Mouse (Mus musculus): Measurements from ENCODE around the gene Ccdc93. TPM values are rescaled to one million over a fixed set of nuclear protein-coding genes. Genes with fewer than 3 reads are reported as not detected.

Ccdc93 gene
- polyA plus RNA-seq, 2 experiments, result 2.4 to 2.7 TPM

- no peaks in the 10 kb centered on the region for H3K27me3 ChIP-seq (ENCODE audit: control insufficient read depth, insufficient read depth, low read length)
- no peak overlapping the region for H3K27ac ChIP-seq
- DNase-seq (ENCODE audit: low read depth in 3 of 3, low spot score in 3 of 3) (no peak), ATAC-seq (ENCODE audit: insufficient read depth) (no peak)
- no peaks in the 10 kb centered on the region for H3K36me3 ChIP-seq (replicated peaks; ENCODE audit: control insufficient read depth, insufficient read depth, low read depth)
- no peaks in the 10 kb centered on the region for H3K9me3 ChIP-seq (ENCODE audit: control insufficient read depth, low read length)
- WGBS (ENCODE audit: insufficient replicate concordance), result 69% methylated on average over 7 of the region's 7 CpGs
- no peak overlapping the region for H3K4me2 ChIP-seq (ENCODE audit: low read depth)
- H3K4me1 ChIP-seq (replicated peaks; ENCODE audit: control insufficient read depth in 2 of 2, insufficient read depth in 2 of 2, low read length in 1 of 2), result no peaks in the 10 kb centered on the region
- TF ChIP-seq CTCF (IDR thresholded peaks at IDR 0.05; ENCODE audit: low read depth), result no peak
- no peak for TF ChIP-seq EP300 (IDR thresholded peaks at IDR 0.05; ENCODE audit: low read depth)
- H3K4me3 ChIP-seq (ENCODE audit: insufficient read depth in 1 of 2, low read depth in 2 of 2, low read length in 2 of 2), result no peak overlapping the region
- no peak overlapping the region for H3K9ac ChIP-seq (replicated peaks)
Measured at GRCm38 (mm10) chr1:121463806-121464205, 33.0 kb downstream of the Ccdc93 start.

GRCm38 (mm10) chr1:121466276-121466675, 35.4 kb downstream of the Ccdc93 start:
- H3K27ac ChIP-seq, result no peak overlapping the region
- DNase-seq (ENCODE audit: low read depth in 3 of 3, low spot score in 3 of 3), result no peak
- no peaks in the 10 kb centered on the region for H3K27me3 ChIP-seq (ENCODE audit: control insufficient read depth, insufficient read depth, low read length)
- H3K9ac ChIP-seq (replicated peaks), result no peak overlapping the region
- no peak overlapping the region for H3K4me3 ChIP-seq (ENCODE audit: insufficient read depth in 1 of 2, low read depth in 2 of 2, low read length in 2 of 2)
- TF ChIP-seq CTCF (IDR thresholded peaks at IDR 0.05; ENCODE audit: low read depth) (no peak), EP300 (IDR thresholded peaks at IDR 0.05; ENCODE audit: low read depth) (no peak)
- H3K36me3 ChIP-seq (replicated peaks; ENCODE audit: control insufficient read depth, insufficient read depth, low read depth), result no peaks in the 10 kb centered on the region
- H3K9me3 ChIP-seq (ENCODE audit: control insufficient read depth, low read length), result no peaks in the 10 kb centered on the region
- no peak overlapping the region for H3K4me2 ChIP-seq (ENCODE audit: low read depth)
- 68% methylated on average over 3 of the region's 3 CpGs for WGBS (ENCODE audit: insufficient replicate concordance)
- no peaks in the 10 kb centered on the region for H3K4me1 ChIP-seq (replicated peaks; ENCODE audit: control insufficient read depth in 2 of 2, insufficient read depth in 2 of 2, low read length in 1 of 2)
- ATAC-seq (ENCODE audit: insufficient read depth), result no peak

DNA sequence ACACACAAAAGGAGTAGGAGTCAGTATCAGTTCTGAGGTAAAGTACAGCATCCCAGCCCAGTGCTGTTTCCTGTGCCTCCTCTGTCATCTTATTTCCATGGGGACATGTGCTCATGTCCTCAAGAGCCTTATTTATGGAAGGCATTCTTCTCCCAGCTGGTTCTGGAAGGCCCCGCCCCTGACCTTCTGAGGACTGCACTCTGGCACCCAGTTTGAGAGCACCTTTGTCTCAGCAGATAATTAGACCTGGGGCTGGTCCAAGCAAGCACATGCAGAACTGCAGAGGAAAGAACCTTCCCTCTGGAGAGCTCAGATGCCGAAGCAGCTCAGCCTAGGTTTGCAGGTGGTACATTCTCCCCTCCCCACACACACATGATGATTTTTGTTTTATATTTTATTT, 37.4 kb downstream of the Ccdc93 start:
- H3K4me2 ChIP-seq (ENCODE audit: low read depth), result no peak overlapping the region
- DNase-seq (ENCODE audit: low read depth in 3 of 3, low spot score in 3 of 3), result no peak
- ATAC-seq (ENCODE audit: insufficient read depth), result no peak
- H3K4me3 ChIP-seq (ENCODE audit: insufficient read depth in 1 of 2, low read depth in 2 of 2, low read length in 2 of 2), result no peak overlapping the region
- H3K27me3 ChIP-seq (ENCODE audit: control insufficient read depth, insufficient read depth, low read length), result no peaks in the 10 kb centered on the region
- no peak for TF ChIP-seq CTCF (IDR thresholded peaks at IDR 0.05; ENCODE audit: low read depth)
- TF ChIP-seq EP300 (IDR thresholded peaks at IDR 0.05; ENCODE audit: low read depth), result no peak
- H3K36me3 ChIP-seq (replicated peaks; ENCODE audit: control insufficient read depth, insufficient read depth, low read depth), result no peaks in the 10 kb centered on the region
- WGBS (ENCODE audit: insufficient replicate concordance), result 70% methylated on average over 2 of the region's 2 CpGs
- no peaks in the 10 kb centered on the region for H3K9me3 ChIP-seq (ENCODE audit: control insufficient read depth, low read length)
- H3K4me1 ChIP-seq (replicated peaks; ENCODE audit: control insufficient read depth in 2 of 2, insufficient read depth in 2 of 2, low read length in 1 of 2), result no peaks in the 10 kb centered on the region
- H3K27ac ChIP-seq, result no peak overlapping the region
- no peak overlapping the region for H3K9ac ChIP-seq (replicated peaks)

- H3K36me3 ChIP-seq (replicated peaks; ENCODE audit: control insufficient read depth, insufficient read depth, low read depth), result no peaks in the 10 kb centered on the region
- no peak for TF ChIP-seq EP300 (IDR thresholded peaks at IDR 0.05; ENCODE audit: low read depth)
- no peak for TF ChIP-seq CTCF (IDR thresholded peaks at IDR 0.05; ENCODE audit: low read depth)
- no peak overlapping the region for H3K4me3 ChIP-seq (ENCODE audit: insufficient read depth in 1 of 2, low read depth in 2 of 2, low read length in 2 of 2)
- WGBS (ENCODE audit: insufficient replicate concordance), result 50% methylated on average over 5 of the region's 5 CpGs
- H3K9me3 ChIP-seq (ENCODE audit: control insufficient read depth, low read length), result no peaks in the 10 kb centered on the region
- no peaks in the 10 kb centered on the region for H3K27me3 ChIP-seq (ENCODE audit: control insufficient read depth, insufficient read depth, low read length)
- H3K4me2 ChIP-seq (ENCODE audit: low read depth), result no peak overlapping the region
- no peak for ATAC-seq (ENCODE audit: insufficient read depth)
- no peak for DNase-seq (ENCODE audit: low read depth in 3 of 3, low spot score in 3 of 3)
- no peak overlapping the region for H3K27ac ChIP-seq
- H3K4me1 ChIP-seq (replicated peaks; ENCODE audit: control insufficient read depth in 2 of 2, insufficient read depth in 2 of 2, low read length in 1 of 2), result no peaks in the 10 kb centered on the region
- no peak overlapping the region for H3K9ac ChIP-seq (replicated peaks)
Measured at GRCm38 (mm10) chr1:121471503-121471902, 40.7 kb downstream of the Ccdc93 start.

GRCm38 (mm10) chr1:121477716-121478115, 46.9 kb downstream of the Ccdc93 start:
- no peak for ATAC-seq (ENCODE audit: insufficient read depth)
- WGBS (ENCODE audit: insufficient replicate concordance), result 73% methylated on average over 5 of the region's 5 CpGs

More at GRCm38 (mm10) chr1:121477716-121478115, 46.9 kb downstream of the Ccdc93 start:
- Histone ChIP-seq H3K27ac (no peak overlapping the region), H3K27me3 (ENCODE audit: control insufficient read depth, insufficient read depth, low read length) (no peaks in the 10 kb centered on the region), H3K36me3 (replicated peaks; ENCODE audit: control insufficient read depth, insufficient read depth, low read depth) (no peaks in the 10 kb centered on the region; the same call in 1 of the 2 replicates), H3K4me3 (ENCODE audit: insufficient read depth in 1 of 2, low read depth in 2 of 2, low read length in 2 of 2) (no peak overlapping the region), H3K9me3 (ENCODE audit: control insufficient read depth, low read length) (no peaks in the 10 kb centered on the region), H3K4me1 (replicated peaks; ENCODE audit: control insufficient read depth in 2 of 2, insufficient read depth in 2 of 2, low read length in 1 of 2) (0 out of 4 replicates have a peak, but pooled peaks cover 0 to 3% of the 10 kb centered on the region in 2 experiments), H3K4me2 (ENCODE audit: low read depth) (no peak overlapping the region), H3K9ac (replicated peaks) (no peak overlapping the region)
- DNase-seq (ENCODE audit: low read depth in 3 of 3, low spot score in 3 of 3), result no peak
- no peak for TF ChIP-seq EP300 (IDR thresholded peaks at IDR 0.05; ENCODE audit: low read depth)
- no peak for TF ChIP-seq CTCF (IDR thresholded peaks at IDR 0.05; ENCODE audit: low read depth)
